Mouse (Mus musculus) lung, postnatal 0 days (tissue): ENCODE measurements around the gene Itfg2. TPM values are rescaled to one million over a fixed set of nuclear protein-coding genes. Genes with fewer than 3 reads are reported as not detected.
"Not testable (repeated sequence)": the region's sequence is repeated elsewhere in the genome, so short reads cannot be mapped to it uniquely, and the experiment has no call there.

Experiments
- ATAC-seq: fragments of 200-750 bp; cut with Nextera tagmentation; 2 replicates; pipeline ENCODE4 v1.8.0; 2017; ENCODE audit warnings: moderate library complexity
- DNase-seq: peaks from one replicate; pipeline ENCODE4 v3.0.0-alpha.2; 2016; ENCODE audit warnings: low spot score
- H3K27ac ChIP-seq: fragments of 300-500 bp; sonication (generic); 2 replicates; pipeline ENCODE4 v1.5.1; 2014; ENCODE audit warnings: antibody characterized with exemption, mild to moderate bottlenecking, low read length, mixed read lengths
- H3K27me3 ChIP-seq: fragments of 300-500 bp; sonication (generic); replicated peaks from 2 replicates; pipeline ENCODE4 v1.6.1; 2014; ENCODE audit warnings: low read length, mixed read lengths; ENCODE audit not compliant: insufficient read depth
- H3K36me3 ChIP-seq: fragments of 300-500 bp; sonication (generic); 2 replicates; pipeline ENCODE4 v1.6.1; 2014; ENCODE audit warnings: low read length, mixed read lengths; ENCODE audit not compliant: insufficient read depth
- H3K4me1 ChIP-seq: fragments of 300-500 bp; sonication (generic); 2 replicates; pipeline ENCODE4 v1.6.1; 2014; ENCODE audit warnings: antibody characterized with exemption, low read depth, low read length, mixed read lengths; ENCODE audit not compliant: insufficient read depth
- H3K4me2 ChIP-seq: fragments of 300-500 bp; sonication (generic); replicated peaks from 2 replicates; pipeline ENCODE4 v1.6.1; 2014; ENCODE audit warnings: low read depth, mild to moderate bottlenecking, low read length, moderate library complexity, mixed read lengths
- H3K4me3 ChIP-seq: fragments of 300-500 bp; sonication (generic); 2 replicates; pipeline ENCODE4 v1.5.1; 2014; ENCODE audit warnings: low read depth, low read length
- H3K9ac ChIP-seq: fragments of 300-500 bp; sonication (generic); replicated peaks from 2 replicates; pipeline ENCODE4 v1.6.1; 2014; ENCODE audit warnings: low read depth, mild to moderate bottlenecking
- H3K9me3 ChIP-seq: fragments of 300-500 bp; sonication (generic); 2 replicates; pipeline ENCODE4 v1.6.1; 2016; ENCODE audit warnings: low read length, mixed read lengths
- CTCF ChIP-seq: IDR thresholded peaks from 2 replicates; pipeline ENCODE4 v1.5.1; 2016; ENCODE audit warnings: antibody characterized with exemption, mild to moderate bottlenecking
- EP300 ChIP-seq: IDR thresholded peaks from 2 replicates; pipeline ENCODE4 v1.6.1; 2016; ENCODE audit warnings: antibody characterized with exemption, mild to moderate bottlenecking, control low read depth
- WGBS: fragments of 180-500 bp; shearing (Covaris S2); extraction: QIAGEN DNeasy Blood & Tissue Kit; methylation state at CpG from one replicate; pipeline ENCODE4 v1.1.7; 2014; 5-methylcytosine and 5-hydroxymethylcytosine counted together
- polyA plus RNA-seq: library from polyadenylated mRNA; unstranded; fragments of >200 nt; fragmentation: Nextera tagmentation; extraction: Ambion mirVana; gene quantifications from 2 replicates; pipeline ENCODE4 v1.2.1, GENCODE M21; 2015

Itfg2 gene
- polyA plus RNA-seq, 1 experiment from 2014 or later: 19.8 TPM

GRCm38 (mm10) chr6:128383752-128384151 is 41.0 kb downstream of the Itfg2 start:
- Histone ChIP-seq H3K9ac (no peak overlapping the region), H3K4me2 (no peak overlapping the region), H3K27ac (no peak overlapping the region), H3K4me1 (no peaks in the 10 kb centered on the region), H3K4me3 (no peak overlapping the region), H3K9me3 (no peaks in the 10 kb centered on the region), H3K27me3 (no peaks in the 10 kb centered on the region), H3K36me3 (no peaks in the 10 kb centered on the region)
- TF ChIP-seq CTCF: no peak
- TF ChIP-seq EP300: no peak
- 68% methylated on average over 7 of the region's 7 CpGs for whole genome bisulfite sequencing
- ATAC-seq: no peak
- DNase-seq: no peak

GRCm38 (mm10) chr6:128381254-128381653 is 43.5 kb downstream of the Itfg2 start:
- Histone ChIP-seq H3K4me3 (no peak overlapping the region), H3K4me2 (no peak overlapping the region), H3K9me3 (no peaks in the 10 kb centered on the region), H3K27me3 (no peaks in the 10 kb centered on the region), H3K27ac (no peak overlapping the region), H3K4me1 (no peaks in the 10 kb centered on the region), H3K9ac (no peak overlapping the region), H3K36me3 (no peaks in the 10 kb centered on the region)
- WGBS: 58% methylated on average over 3 of the region's 3 CpGs
- TF ChIP-seq EP300: no peak
- TF ChIP-seq CTCF: no peak
- ATAC-seq: no peak
- no peak for DNase-seq

GRCm38 (mm10) chr6:128380594-128381167 is 44.0 kb downstream of the Itfg2 start:
- H3K4me2 ChIP-seq, H3K36me3 ChIP-seq, H3K4me3 ChIP-seq, H3K27me3 ChIP-seq, ATAC-seq, H3K4me1 ChIP-seq, H3K9ac ChIP-seq, H3K27ac ChIP-seq, H3K9me3 ChIP-seq, DNase-seq: not testable (repeated sequence)
- TF ChIP-seq CTCF: peak; percentile 34
- 37% methylated on average over 1 of the region's 1 CpGs for WGBS

GRCm38 (mm10) chr6:128379636-128380035 is 45.1 kb downstream of the Itfg2 start:
- DNase-seq: no peak
- Histone ChIP-seq H3K9ac (no peak overlapping the region), H3K9me3 (no peaks in the 10 kb centered on the region), H3K27ac (no peak overlapping the region), H3K4me3 (no peak overlapping the region), H3K27me3 (no peaks in the 10 kb centered on the region), H3K4me1 (no peaks in the 10 kb centered on the region), H3K36me3 (no peaks in the 10 kb centered on the region), H3K4me2 (no peak overlapping the region)
- no peak for ATAC-seq
- WGBS: 76% methylated on average over 16 of the region's 16 CpGs
- no peak for TF ChIP-seq CTCF
- no peak for TF ChIP-seq EP300

- no peak for DNase-seq
Measured at GRCm38 (mm10) chr6:128376371-128377085, 48.2 kb downstream of the Itfg2 start.

GRCm38 (mm10) chr6:128375192-128375591 is 49.5 kb downstream of the Itfg2 start, which contains the start of the genes Tex52 and Gm44596:
Gene Tex52, plus strand, starts transcription at chr6:128375456.
Gene Gm44596, plus strand, starts transcription at chr6:128375503.
- Histone ChIP-seq H3K4me3 (no peak within 1 kb of the TSS), H3K4me2 (no peak within 1 kb of the TSS), H3K36me3 (peaks cover 8% of the 10 kb centered on the region; the same call in 1 of the 2 replicates), H3K9ac (no peak within 1 kb of the TSS), H3K27ac (no peak within 1 kb of the TSS), H3K27me3 (no peaks in the 10 kb centered on the region), H3K9me3 (no peaks in the 10 kb centered on the region), H3K4me1 (no peaks in the 10 kb centered on the region)
- ATAC-seq (peak; percentile 68), DNase-seq (peak; percentile 40)
- WGBS: 46% methylated on average over 6 of the region's 6 CpGs
- TF ChIP-seq CTCF: no peak
- TF ChIP-seq EP300: no peak

More at GRCm38 (mm10) chr6:128376371-128377085, 48.2 kb downstream of the Itfg2 start:
- no peaks in the 10 kb centered on the region for H3K4me1 ChIP-seq
- H3K9ac ChIP-seq: no peak overlapping the region
- ATAC-seq: no peak
- no peak overlapping the region for H3K4me3 ChIP-seq
- H3K9me3 ChIP-seq: no peaks in the 10 kb centered on the region
- no peaks in the 10 kb centered on the region for H3K27me3 ChIP-seq
- TF ChIP-seq EP300: no peak
- no peak for TF ChIP-seq CTCF
- 81% methylated on average over 17 of the region's 17 CpGs for WGBS
- 0 out of 2 replicates have a peak, but pooled peaks cover 3% of the 10 kb centered on the region for H3K36me3 ChIP-seq
- H3K27ac ChIP-seq: no peak overlapping the region
- H3K4me2 ChIP-seq: no peak overlapping the region
